Mouse (Mus musculus) lung, adult 2 months (tissue): ENCODE results near the gene Nrxn3.

Experiments
- CTCF ChIP-seq: fragments of 200-500 bp; IDR thresholded peaks from 2 replicates; pipeline ENCODE4 v1.5.1; 2011; ENCODE audit warnings: mild to moderate bottlenecking, low read length, control low read depth; ENCODE audit not compliant: insufficient read depth
- POLR2A ChIP-seq: fragments of 200-500 bp; IDR thresholded peaks from 2 replicates; pipeline ENCODE4 v1.6.1; 2011; ENCODE audit warnings: low read depth, mild to moderate bottlenecking, control low read depth, low read length, borderline replicate concordance; ENCODE audit errors: extremely low read depth

- no peak for TF ChIP-seq CTCF
- TF ChIP-seq POLR2A, result no peak
Measured at GRCm38 (mm10) chr12:89239826-89240225, 517.1 kb downstream of the Nrxn3 start.
